Mouse (Mus musculus): ENCODE data around the gene Olfr707. TPM values are rescaled to one million over a fixed set of nuclear protein-coding genes. Genes with fewer than 3 reads are reported as not detected.
"Not testable (repeated sequence)": the region's sequence is repeated elsewhere in the genome, so short reads cannot be mapped to it uniquely, and the experiment has no call there.

Gene Olfr707
- not detected in 2 replicates for polyA plus RNA-seq (2012; rRNA removed)

GRCm38 (mm10) chr7:106901141-106901540, at the start of gene Olfr707:
TSS of gene Olfr707 (minus strand) at chr7:106901241.
- not testable (repeated sequence) for DNase-seq (ENCODE audit: low read depth)

- no peak for DNase-seq (ENCODE audit: low read depth)
These were observed 47.2 kb upstream of the Olfr707 start, which contains the start of gene Olfr710 for GRCm38 (mm10) chr7:106948212-106948611. TSS of gene Olfr710 (minus strand) at chr7:106948312.

GRCm38 (mm10) chr7:106932119-106932518, 31.1 kb upstream of the Olfr707 start, which contains the start of gene Olfr709-ps1:
TSS of gene Olfr709-ps1 (minus strand) at chr7:106932219.
- TF ChIP-seq CTCF (IDR thresholded peaks at IDR 0.05; ENCODE audit: borderline replicate concordance, extremely low read depth, insufficient read depth, insufficient read length) (no peak), POLR2A (IDR thresholded peaks at IDR 0.05; ENCODE audit: borderline replicate concordance, extremely low read depth, insufficient read depth, insufficient read length, poor library complexity, severe bottlenecking) (no peak)

More at GRCm38 (mm10) chr7:106948212-106948611, 47.2 kb upstream of the Olfr707 start, which contains the start of gene Olfr710:
- TF ChIP-seq POLR2A (IDR thresholded peaks at IDR 0.05; ENCODE audit: borderline replicate concordance, extremely low read depth, insufficient read depth, insufficient read length, poor library complexity, severe bottlenecking) (no peak), CTCF (IDR thresholded peaks at IDR 0.05; ENCODE audit: borderline replicate concordance, extremely low read depth, insufficient read depth, insufficient read length) (no peak)

GRCm38 (mm10) chr7:106920961-106921360, 19.9 kb upstream of the Olfr707 start:
- not testable (repeated sequence) for DNase-seq (ENCODE audit: low read depth)

More at GRCm38 (mm10) chr7:106932119-106932518, 31.1 kb upstream of the Olfr707 start, which contains the start of gene Olfr709-ps1:
- no peak for DNase-seq (ENCODE audit: low read depth)

- TF ChIP-seq POLR2A (IDR thresholded peaks at IDR 0.05; ENCODE audit: borderline replicate concordance, extremely low read depth, insufficient read depth, insufficient read length, poor library complexity, severe bottlenecking) (no peak), CTCF (IDR thresholded peaks at IDR 0.05; ENCODE audit: borderline replicate concordance, extremely low read depth, insufficient read depth, insufficient read length) (no peak)
These were observed 6.6 kb upstream of the Olfr707 start, which contains the start of gene Olfr1532-ps1 for GRCm38 (mm10) chr7:106907676-106908075. TSS of gene Olfr1532-ps1 (plus strand) at chr7:106908001.

DNA sequence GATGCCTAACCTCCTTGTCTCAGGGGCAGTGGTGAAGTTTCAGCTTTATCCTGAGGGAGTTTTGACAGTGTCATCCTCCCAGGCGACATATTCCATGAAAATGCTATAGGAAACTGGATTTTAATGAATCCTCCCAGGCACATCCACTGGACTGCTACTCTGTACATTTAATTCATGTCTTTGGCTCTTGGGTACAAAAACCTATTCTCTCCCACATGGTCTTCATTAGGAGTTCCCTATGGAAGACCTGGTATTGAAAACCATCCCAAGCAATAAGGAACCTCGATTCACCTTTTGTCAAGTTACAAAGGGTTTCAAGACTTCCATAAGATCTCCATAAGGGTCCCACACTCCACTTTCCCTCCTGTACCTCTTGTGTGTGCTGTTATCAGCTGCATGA, 13.0 kb downstream of the Olfr707 start, which contains the start of gene Olfr706:
TSS of gene Olfr706 (minus strand) at position 101 of the 400 bp plus-strand sequence.
- no peak for TF ChIP-seq POLR2A (IDR thresholded peaks at IDR 0.05; ENCODE audit: borderline replicate concordance, extremely low read depth, insufficient read depth, insufficient read length, poor library complexity, severe bottlenecking)
- no peak for TF ChIP-seq CTCF (IDR thresholded peaks at IDR 0.05; ENCODE audit: borderline replicate concordance, extremely low read depth, insufficient read depth, insufficient read length)
- no peak for DNase-seq (ENCODE audit: low read depth)

More at GRCm38 (mm10) chr7:106907676-106908075, 6.6 kb upstream of the Olfr707 start, which contains the start of gene Olfr1532-ps1:
- DNase-seq (ENCODE audit: low read depth): no peak

DNA sequence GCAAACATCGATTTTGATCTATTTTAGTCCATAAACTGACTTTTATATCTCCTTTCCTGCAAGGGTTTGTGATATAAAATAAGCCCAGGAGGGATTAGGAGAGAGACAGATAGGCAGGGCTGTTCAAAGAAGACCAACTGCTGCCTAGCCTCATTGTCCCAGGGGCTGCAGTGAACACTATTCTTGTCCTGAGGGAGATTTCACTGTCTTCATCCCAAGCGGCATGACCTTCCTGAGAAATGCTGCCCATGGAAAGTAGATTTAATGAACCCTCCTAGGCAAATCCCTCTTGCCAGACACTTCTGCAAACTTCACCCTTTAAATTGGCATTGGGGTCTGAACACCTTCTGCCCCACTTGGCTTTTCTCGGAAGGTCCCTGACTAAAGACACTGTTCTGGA, 24.2 kb downstream of the Olfr707 start, which contains the start of gene Olfr705:
TSS of gene Olfr705 (minus strand) at position 101 of the 400 bp plus-strand sequence.
- DNase-seq (ENCODE audit: low read depth): no peak
- TF ChIP-seq CTCF (IDR thresholded peaks at IDR 0.05; ENCODE audit: borderline replicate concordance, extremely low read depth, insufficient read depth, insufficient read length) (no peak), POLR2A (IDR thresholded peaks at IDR 0.05; ENCODE audit: borderline replicate concordance, extremely low read depth, insufficient read depth, insufficient read length, poor library complexity, severe bottlenecking) (no peak)

DNA sequence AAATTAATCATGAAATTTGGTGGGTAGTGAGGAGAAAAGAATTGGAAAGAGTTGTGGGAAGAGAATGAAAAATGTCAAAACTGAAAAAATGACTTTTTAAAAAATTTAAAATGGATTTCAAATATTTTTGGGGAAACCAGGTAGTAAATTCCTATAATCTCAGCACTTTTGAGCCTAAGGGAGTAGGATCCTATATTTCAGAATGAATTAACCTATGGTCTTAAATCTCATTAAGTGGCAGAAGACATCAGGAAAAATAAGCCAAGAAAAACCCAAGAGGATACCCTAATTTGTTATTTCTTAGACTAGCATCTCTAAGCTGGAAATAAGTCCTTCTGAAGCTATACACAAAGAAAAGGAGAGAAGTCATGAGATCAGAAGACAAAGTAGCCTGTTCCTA, 38.2 kb downstream of the Olfr707 start, which contains the start of gene Olfr704:
TSS of gene Olfr704 (plus strand) at position 301 of the 400 bp plus-strand sequence.
- TF ChIP-seq CTCF (IDR thresholded peaks at IDR 0.05; ENCODE audit: borderline replicate concordance, extremely low read depth, insufficient read depth, insufficient read length) (no peak), POLR2A (IDR thresholded peaks at IDR 0.05; ENCODE audit: borderline replicate concordance, extremely low read depth, insufficient read depth, insufficient read length, poor library complexity, severe bottlenecking) (no peak)

DNA sequence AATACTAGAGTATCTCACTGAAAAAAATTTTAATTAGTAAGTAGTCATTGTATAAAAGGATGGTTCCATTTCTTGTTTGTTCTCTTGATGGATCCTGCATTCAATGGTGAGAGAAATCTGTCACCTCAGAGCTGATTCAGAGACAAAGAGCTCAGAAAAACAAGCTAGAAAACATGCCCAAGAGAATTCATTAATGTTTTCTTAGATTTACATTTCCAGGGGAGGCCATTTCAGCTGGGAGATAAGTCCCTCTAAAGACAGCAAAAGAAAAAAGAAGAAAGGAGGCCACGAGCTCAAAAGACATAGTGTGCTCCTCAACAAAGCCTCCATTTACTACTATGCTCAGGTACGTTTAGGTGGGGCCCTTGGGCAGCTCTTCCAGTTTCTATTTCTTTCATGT, 58.0 kb downstream of the Olfr707 start, which contains the start of gene Olfr703:
TSS of gene Olfr703 (plus strand) at position 301 of the 400 bp plus-strand sequence.
- no peak for TF ChIP-seq POLR2A (IDR thresholded peaks at IDR 0.05; ENCODE audit: borderline replicate concordance, extremely low read depth, insufficient read depth, insufficient read length, poor library complexity, severe bottlenecking)
- no peak for TF ChIP-seq CTCF (IDR thresholded peaks at IDR 0.05; ENCODE audit: borderline replicate concordance, extremely low read depth, insufficient read depth, insufficient read length)
- no peak for DNase-seq (ENCODE audit: low read depth)

More for the DNA sequence above, 38.2 kb downstream of the Olfr707 start, which contains the start of gene Olfr704:
- DNase-seq (ENCODE audit: low read depth): no peak

Other genes starting within 250 kb of the Olfr707 start
- 0.01 TPM in 1 of 2 replicates, not detected in the other for gene Olfr693, start 220.7 kb downstream of the Olfr707 start, polyA plus RNA-seq (2012; rRNA removed)
- not detected in 2 replicates for gene Olfr694, start 209.4 kb downstream of the Olfr707 start, polyA plus RNA-seq (2012; rRNA removed)
- not detected in 2 replicates for gene Olfr695, start 184.8 kb downstream of the Olfr707 start, polyA plus RNA-seq (2012; rRNA removed)
- gene Olfr697, start 158.8 kb downstream of the Olfr707 start, polyA plus RNA-seq (2012; rRNA removed): not detected in 2 replicates
- gene Olfr698, start 145.8 kb downstream of the Olfr707 start, polyA plus RNA-seq (2012; rRNA removed): not detected in 2 replicates
- gene Olfr699, start 108.0 kb downstream of the Olfr707 start, polyA plus RNA-seq (2012; rRNA removed): not detected in 2 replicates
- not detected in 2 replicates for gene Olfr700, start 92.4 kb downstream of the Olfr707 start, polyA plus RNA-seq (2012; rRNA removed)
- gene Olfr701, start 87.1 kb downstream of the Olfr707 start, polyA plus RNA-seq (2012; rRNA removed): not detected in 2 replicates
- not detected in 2 replicates for gene Olfr702, start 67.3 kb downstream of the Olfr707 start, polyA plus RNA-seq (2012; rRNA removed)
- not detected in 2 replicates for gene Olfr703, start 57.9 kb downstream of the Olfr707 start, polyA plus RNA-seq (2012; rRNA removed)
- gene Olfr704, start 38.1 kb downstream of the Olfr707 start, polyA plus RNA-seq (2012; rRNA removed): not detected in 2 replicates
- gene Olfr705, start 24.4 kb downstream of the Olfr707 start, polyA plus RNA-seq (2012; rRNA removed): not detected in 2 replicates
- gene Olfr706, start 13.1 kb downstream of the Olfr707 start, polyA plus RNA-seq (2012; rRNA removed): not detected in 2 replicates
- not detected in 2 replicates for gene Olfr1532-ps1, start 6.8 kb upstream of the Olfr707 start, polyA plus RNA-seq (2012; rRNA removed)
- gene Olfr709-ps1, start 31.0 kb upstream of the Olfr707 start, polyA plus RNA-seq (2012; rRNA removed): not detected in 2 replicates
- not detected in 2 replicates for gene Olfr710, start 47.1 kb upstream of the Olfr707 start, polyA plus RNA-seq (2012; rRNA removed)
- gene Olfr6, start 62.7 kb upstream of the Olfr707 start, polyA plus RNA-seq (2012; rRNA removed): not detected in 2 replicates
- gene Olfr711, start 74.2 kb upstream of the Olfr707 start, polyA plus RNA-seq (2012; rRNA removed): not detected in 2 replicates
- gene Olfr2, start 104.8 kb upstream of the Olfr707 start, polyA plus RNA-seq (2012; rRNA removed): not detected in 2 replicates
- not detected in 2 replicates for gene Olfr713, start 129.9 kb upstream of the Olfr707 start, polyA plus RNA-seq (2012; rRNA removed)
- not detected in 2 replicates for gene Olfr714, start 169.7 kb upstream of the Olfr707 start, polyA plus RNA-seq (2012; rRNA removed)
- not detected in 2 replicates for gene Olfr17, start 192.0 kb upstream of the Olfr707 start, polyA plus RNA-seq (2012; rRNA removed)
- not detected in 2 replicates for gene Olfr715b, start 209.1 kb upstream of the Olfr707 start, polyA plus RNA-seq (2012; rRNA removed)
- not detected in 2 replicates for gene Olfr715, start 229.8 kb upstream of the Olfr707 start, polyA plus RNA-seq (2012; rRNA removed)
- gene Olfr716, start 237.1 kb upstream of the Olfr707 start, polyA plus RNA-seq (2012; rRNA removed): not detected in 2 replicates

Measured in brain, embryonic 14.5 days (tissue).